Mouse (Mus musculus): ENCODE data around the gene Zfp423.

Zfp423 gene

DNA sequence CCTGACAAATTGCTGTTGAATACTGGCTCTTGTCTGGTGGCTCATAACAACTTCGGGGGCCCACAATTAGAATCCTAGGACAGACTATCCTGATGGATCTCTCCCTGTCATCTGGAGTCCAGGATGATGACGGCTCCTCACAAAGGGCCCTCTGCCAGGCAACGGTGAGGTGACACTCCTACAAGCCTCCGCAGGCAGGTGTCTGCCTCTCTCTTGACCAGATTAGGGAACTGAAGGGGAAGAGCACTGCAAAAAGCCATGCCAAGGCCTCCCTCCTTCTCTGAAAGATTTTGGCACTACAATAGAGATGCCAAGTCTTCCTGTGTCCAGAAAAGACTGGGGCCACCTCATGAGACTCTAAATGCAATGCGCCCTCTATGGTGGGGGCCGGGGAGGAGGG is 7.1 kb downstream of the Zfp423 start:
- DNase-seq (ENCODE audit: low spot score in 2 of 2) = no peak

DNA sequence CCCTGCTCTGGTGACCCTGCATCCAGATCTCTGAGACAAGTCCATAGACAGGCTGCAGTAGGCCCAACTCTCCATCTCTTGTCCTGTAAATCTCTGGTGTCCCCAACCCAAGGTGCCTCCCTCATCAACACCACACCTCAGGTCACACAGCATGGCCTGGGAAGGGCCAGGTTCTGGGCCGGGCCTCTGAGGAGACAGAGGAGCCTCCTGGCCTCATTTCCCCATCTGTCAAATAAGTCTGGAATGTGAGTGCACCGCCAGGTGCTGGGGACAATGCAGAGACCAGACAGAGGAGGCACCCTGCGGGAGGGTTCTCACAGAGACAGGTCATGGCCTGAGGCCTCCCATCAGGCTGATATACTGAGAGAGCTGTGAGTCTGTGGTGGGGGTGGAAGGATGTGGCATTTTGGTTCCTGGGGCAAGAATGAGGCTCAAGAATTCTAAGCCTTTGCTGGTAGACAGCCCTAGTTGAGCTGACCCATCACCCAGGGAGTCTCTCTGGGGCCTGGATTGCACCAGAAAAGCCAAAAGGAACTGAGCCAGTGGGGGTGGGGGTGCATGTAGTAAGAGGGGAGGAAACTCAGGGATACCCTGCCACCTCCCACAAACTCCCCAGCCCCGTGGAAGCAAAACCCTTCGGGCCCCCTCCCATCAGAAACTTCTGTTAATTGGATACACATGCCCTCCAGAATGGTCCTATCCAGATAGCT is 15.0 kb downstream of the Zfp423 start:
- no peak for DNase-seq (ENCODE audit: low spot score in 2 of 2)

DNA sequence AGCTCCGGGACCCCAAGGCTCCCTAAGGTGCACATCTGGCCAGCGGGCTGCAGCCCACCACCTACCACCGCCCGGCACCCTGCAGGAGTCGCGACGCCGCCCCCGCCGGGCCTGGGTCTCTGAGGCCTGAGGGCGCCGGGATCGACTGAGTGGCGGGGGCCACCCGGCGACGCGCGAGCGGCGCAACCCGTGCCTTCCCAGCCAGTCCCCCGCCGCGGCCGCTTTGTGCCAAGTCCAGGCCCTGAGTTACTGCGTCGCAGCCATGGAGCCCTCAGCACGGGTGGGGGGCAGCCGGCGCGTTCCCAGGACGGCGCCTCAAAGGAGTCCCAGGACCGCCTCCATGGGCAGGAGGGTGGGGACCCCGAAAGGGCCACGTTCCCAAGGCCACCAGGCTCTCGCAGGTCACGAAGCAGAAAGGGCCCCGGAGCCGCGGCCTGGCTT is 15.7 kb downstream of the Zfp423 start:
- DNase-seq (ENCODE audit: low spot score in 2 of 2) = no peak

DNA sequence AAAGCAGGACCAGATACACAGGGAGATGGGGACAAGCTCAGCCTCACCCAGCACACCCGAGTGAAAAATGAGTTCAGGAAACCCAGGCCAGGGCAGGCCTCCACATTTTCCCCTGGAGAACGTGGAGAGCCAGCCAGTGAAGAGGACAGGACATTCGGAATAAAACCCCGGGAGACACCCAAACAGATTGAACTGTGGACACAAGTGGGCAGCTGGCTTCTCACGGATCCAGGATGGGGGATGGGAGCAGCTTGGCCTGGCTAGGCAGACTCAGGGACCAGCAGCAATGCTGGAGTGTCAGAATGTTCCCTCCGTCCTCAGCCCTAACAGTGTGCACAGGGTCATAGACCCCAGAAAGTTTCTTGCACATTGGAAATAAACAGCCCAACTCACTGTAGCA is 18.7 kb downstream of the Zfp423 start:
- no peak for DNase-seq (ENCODE audit: low spot score in 2 of 2)

DNA sequence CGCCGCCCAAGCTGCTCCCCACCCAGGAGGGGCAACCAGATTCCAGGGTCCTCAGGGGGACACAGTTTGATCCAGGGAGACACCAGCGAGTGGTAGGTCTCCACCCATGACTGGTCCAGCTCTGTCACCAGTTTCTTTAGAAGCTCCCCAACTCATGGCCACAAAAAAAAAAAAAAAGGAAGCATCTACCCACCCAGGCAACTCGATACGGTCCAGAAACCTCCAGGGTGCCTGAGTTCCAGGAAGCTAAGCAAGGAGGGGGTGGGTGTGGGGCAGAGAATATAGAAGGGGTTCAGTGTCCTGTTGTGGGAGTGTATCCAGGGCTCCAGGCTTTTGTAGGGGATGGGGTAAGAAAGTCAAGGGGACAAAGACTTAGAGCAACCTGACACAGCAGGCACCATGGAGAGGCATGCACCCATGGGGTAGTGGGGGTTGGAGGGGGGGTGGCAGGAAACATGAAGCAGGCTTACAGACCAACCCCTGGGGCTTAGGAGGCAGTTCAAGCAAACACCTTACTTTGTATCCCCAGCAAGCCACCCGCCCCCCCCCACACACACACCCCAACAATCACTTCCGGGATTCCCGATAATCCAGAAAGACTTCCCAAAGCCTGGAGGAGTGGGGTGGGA is 20.0 kb downstream of the Zfp423 start:
- DNase-seq (ENCODE audit: low spot score in 2 of 2) = no peak

DNA sequence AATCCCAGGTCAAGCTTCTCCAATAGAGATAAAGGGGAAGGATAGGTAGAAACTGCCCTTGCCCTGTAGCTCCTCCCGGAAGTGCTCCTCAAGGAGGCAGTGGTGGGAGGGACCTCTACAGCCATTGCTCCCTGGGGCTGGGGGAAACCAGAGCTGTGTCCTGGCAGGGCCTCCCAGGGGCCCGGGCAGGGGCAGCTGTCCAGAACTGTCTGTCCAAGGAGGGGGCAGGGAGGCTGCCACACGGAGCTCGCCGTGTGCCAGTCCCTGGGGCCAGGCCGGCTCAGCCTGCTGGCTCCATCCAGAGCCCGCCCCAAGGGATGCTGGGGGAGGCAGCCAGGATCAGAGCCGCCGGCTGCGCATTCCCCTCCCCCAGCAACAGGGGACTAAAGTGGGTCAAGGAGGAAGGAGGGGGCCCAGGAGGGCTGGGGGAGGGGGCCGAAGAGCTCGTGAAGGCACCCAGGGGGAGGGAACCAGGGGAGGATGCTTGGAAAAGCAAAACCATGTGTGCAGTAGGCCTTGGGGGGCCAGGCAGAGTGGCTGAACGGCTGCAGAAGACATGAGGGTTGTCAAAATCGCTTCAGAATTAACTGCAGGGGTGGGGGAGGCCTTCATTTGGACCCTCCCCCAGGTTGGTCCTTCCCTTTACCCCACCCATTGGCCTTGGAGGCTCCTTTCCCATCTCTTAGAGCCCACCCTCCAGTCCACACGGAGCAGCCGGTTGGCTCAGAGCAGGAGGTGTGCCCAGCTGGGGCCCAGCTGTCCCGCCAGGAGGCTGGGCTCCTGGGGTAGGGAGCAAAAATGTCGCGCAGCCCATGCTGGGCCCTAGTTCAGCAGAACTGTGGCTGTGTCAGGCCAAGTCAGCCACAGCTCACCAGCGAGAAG is 20.8 kb downstream of the Zfp423 start:
- peak in 1 of 2 experiments; percentile 29 for DNase-seq (ENCODE audit: low spot score in 2 of 2)

DNA sequence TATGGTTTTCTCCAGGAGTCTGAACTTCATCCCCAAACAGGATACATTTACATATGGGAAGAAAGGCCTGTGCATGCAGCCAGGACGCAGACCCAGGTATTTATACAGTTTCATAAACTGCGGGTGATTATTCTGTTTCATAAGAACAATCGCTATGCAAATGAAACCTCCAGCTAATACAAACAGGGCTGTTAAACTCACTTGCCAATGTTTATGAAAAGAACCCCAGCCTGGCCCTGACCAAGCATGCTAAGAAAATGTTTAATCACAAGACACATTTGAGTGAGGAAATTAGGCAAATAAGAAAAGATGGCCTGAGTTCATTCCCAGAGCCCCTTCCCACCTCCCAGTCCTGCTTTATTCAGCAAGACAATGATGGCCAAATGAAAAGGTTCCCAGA is 22.2 kb downstream of the Zfp423 start:
- DNase-seq (ENCODE audit: low spot score in 2 of 2) = no peak

DNA sequence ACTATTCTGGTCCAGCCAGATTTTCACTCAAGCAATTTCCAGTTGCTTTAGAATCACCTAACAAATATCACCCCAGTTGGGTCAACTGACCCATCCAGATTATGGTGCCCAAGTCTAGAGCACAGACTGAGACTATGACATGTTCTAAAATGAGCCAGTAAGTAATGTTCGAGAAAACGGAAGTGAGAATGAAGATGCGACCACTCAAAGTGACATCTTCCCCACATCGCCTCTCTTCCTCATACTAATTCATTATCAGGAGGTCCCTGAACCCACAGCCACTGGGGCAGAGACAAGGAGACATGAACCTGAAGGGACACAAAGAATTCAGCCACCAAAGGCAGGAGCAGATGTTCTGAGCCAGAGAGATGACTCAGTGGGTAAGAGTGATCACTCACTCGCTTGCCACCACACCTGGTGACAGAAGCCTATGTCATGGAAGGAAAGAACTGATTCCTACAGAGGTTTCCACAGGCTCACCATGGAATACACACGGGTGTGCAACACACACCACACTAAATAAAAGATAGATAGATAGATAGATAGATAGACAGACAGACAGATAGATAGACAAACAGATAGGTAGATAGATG is 24.2 kb downstream of the Zfp423 start:
- DNase-seq (ENCODE audit: low spot score in 2 of 2) = no peak

DNA sequence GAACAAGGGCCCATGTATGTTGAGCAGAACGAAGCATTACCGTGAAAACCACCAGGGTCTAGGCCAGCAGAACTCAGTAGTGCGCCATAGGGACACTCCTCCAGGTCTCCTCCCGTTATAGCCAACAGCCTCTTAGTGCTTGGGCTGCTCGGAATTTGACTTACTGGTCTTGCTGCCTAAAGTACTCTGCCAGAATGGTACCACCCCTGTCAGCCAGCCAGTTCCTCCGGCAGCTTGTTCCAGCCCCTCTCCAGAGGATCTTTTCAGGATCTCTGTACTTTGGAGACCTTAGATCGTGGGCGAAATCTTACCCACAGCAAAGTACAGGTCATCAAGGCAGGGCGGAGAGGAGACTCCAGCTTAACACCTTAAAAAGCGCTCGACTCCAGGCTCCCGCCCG is 25.2 kb downstream of the Zfp423 start:
- no peak for DNase-seq (ENCODE audit: low spot score in 2 of 2)

DNA sequence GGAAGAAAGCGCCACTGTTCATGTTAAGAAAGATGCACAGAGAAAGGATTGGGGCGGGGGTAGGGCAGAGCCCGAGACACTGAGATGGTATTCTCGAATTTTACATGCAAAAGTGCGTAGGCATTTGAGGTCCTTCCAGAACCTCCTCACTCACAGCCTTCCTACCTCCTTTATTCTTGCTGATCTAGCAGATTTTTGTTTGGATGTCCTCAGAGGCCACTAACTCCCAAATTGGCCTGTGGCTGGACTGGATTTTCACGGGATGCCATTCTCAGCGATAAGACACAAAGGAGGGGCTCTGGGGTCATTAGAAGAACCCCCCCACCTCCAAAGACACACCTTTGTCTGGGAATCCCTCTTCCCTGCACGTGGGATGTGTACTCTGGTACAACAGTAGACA is 25.6 kb downstream of the Zfp423 start:
- no peak for DNase-seq (ENCODE audit: low spot score in 2 of 2)

DNA sequence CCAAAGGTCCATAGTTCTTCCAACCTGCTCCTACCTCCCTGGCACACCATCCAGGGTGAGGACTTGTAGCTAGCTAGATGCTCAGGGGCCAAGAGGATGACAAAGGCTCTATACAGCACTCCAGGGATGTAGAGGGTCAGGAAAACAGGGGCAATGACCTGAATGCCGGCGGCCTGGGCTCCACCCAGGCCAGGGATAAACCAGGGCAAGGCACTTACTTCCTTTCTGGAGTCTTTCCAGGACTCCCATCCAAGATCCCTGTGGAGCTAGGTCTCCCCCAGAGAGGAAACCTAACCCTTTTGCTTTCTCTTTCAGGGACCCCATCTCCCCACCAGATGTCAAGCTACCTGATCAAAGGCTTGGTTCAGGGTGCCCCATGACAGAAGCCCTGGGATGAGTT is 30.5 kb downstream of the Zfp423 start:
- no peak for DNase-seq (ENCODE audit: low spot score in 2 of 2)

DNA sequence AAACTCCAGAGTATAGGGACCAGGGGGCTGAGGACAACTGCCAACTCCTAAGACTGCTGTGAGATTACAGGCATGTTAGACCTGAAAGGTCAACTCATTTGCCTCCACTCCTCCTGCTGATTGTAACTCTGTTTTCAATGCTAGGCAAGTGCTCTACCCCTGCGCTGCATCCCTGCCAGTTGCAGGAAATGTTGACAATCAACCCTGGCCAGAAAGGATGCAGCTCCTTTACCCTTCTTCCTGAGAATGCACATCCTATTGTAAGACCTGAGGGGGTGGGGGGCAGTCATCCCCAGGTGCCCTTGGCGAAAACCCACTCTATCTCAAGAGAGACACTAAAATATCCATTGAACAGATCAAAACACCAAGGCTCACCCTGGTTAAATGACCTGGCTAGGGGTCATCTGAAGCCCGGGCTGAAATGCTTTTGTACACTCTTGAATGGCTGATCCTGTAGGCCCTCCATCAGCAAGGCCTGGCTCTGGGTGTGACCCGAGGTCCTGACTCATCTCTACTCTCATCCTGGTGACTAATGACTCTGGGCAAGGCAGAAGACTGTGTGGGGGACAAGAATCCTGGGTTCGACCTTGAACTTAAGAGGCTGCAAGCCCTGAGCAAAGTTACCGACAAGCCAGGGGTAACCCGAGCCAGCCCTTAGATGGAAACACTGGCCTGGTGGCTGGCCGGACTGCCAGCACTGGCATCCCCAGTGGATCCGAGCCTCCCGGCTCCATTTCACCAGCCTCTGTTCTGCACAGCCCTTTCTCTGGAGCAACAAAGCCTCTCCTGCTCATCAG is 32.2 kb downstream of the Zfp423 start:
- no peak for DNase-seq (ENCODE audit: low spot score in 2 of 2)

DNA sequence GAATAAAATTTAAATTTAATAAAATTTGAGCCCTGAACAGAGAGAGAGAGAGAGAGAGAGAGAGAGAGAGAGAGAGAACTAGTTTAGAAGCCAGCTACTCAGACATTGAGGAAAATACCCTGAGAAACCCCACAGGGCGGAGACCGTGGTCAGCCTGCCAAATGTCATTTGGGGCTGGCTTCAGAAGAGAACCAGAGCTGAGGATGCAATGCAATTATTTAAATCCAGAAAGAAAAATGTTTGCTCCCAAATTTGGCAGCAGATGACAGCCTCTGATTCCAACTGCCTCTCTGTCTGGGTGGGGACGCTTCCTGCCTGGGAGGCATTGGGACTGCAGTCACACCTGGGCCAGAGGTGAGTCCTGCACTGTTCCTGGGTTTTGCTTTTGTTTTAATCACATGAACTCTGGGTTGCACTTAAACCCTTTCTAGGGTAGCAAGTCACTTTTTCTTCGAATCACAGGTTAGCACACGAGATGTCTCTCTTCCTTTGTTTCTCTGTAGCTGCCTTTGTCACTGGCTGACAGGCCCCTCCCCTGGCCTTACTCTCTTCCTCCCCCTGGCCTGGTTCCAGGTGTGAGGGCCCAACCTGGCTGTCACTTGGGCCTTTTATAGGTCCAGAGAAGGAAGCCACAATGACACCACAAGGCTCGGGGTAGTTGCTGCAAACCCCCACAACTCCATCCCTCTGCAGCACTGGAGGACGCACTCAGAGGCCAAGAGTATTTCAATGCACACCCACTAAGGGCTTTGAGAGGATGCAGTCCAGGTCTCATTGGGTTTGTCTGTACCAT is 33.1 kb downstream of the Zfp423 start:
- DNase-seq (ENCODE audit: low spot score in 2 of 2) = no peak

DNA sequence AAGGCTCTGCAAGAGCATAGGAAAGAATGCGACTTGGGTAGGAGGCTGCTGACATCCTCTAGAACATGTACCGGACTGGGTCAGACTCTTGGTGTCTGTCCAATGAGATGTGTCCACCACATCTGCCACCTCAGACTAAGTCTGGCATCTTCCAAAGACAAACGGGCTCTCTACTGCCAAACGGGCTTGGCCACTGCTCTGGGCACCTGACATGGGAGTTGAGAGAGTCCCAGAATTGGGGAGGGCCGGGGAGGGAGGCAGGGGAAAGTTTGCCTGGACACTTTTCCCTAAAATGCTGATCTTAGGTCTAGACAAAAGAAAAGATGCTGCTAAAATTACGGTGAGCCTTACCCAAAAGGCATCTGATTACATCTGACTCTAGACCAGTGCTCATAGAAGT is 36.5 kb downstream of the Zfp423 start:
- DNase-seq (ENCODE audit: low spot score in 2 of 2) = no peak

DNA sequence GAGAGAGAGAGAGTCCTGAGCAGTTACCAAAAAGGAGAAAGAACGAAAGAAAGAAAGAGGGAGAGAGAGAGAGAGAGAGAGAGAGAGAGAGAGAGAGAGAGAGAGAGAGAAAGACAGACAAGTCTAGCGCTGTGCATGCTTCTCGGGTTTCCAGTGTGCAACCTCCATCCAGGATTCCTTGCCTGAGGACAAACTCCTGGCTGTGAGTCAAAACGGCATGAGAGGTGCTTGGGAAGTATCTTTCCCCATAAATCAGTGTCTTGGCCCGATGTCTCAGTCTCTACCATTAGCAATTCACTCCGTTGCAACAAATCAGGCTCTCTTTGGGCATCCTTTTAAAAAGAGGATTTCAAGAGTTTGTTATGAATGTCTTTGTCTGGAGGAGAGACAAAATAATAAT is 36.9 kb downstream of the Zfp423 start:
- no peak for DNase-seq (ENCODE audit: low spot score in 2 of 2)

DNA sequence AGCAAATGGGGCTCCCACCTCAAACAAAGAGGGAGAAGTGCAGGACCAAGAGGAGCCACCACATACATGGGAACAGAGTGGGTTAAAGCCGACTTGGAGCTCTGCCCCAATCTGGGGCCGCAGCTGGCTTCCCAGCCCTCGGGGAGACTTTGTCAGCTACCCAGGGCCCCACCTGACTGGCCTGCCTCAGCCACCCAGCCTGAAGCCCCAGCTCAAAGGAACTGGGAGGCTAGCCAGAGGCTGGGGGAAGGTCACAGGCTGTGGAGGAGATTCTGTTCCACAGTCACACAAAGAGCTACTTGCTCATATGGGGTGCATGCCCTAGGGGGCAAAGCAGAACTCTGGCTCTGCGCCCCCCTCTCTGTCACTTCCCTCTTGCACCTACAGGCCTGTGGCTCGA is 41.4 kb downstream of the Zfp423 start:
- DNase-seq (ENCODE audit: low spot score in 2 of 2) = no peak

DNA sequence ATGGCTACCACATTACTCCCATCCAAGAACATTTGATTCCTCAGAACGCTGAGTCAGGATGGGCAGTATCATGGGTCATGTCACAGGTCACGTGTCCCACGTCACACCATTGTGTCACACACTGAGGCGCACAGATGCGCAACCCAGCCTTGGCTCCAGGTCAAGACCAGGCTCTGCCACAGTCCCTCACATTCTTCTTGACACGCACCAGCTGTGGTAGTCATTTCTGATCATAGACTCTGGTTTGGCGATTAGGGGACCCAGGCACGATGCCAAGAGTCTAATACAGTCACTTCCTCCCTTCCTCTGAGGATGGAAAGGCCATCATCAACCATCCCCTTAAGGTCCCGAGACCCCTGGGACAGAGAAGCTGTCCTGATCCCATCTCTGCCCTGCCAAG is 43.6 kb downstream of the Zfp423 start:
- no peak for DNase-seq (ENCODE audit: low spot score in 2 of 2)

DNA sequence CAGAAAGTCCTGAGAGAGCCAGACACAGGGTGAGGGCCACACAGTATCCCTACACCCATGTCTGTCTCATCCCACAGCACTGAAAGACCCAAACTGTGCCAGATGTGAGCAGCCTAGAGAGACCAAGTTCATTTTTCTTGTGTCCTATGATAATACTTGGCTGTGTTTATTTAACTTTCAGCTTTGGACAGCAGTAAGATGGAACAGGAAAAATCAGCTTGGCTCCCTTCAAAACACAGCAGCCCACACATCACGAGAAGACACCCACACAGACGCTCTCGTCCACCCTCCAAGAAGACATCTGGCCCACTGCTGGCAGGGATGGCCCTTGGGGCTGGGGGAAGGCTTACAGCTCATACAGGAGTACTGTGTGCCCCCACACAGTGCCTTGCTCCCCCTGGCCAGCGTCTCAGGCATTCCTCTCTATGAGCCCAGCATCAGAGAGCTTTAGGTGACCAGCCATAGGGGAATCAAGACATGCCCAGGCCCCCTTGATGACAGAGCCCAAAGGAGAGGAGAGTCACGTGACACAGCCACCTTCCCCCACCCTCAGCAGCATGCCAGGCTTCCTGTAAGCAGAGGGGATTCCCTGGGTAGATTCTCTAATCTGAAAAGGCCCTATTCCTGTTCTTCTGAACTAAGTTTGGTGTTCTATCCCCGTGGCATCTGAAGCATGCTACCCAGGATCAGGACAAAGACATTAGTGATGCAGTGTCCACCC is 45.0 kb downstream of the Zfp423 start:
- DNase-seq (ENCODE audit: low spot score in 2 of 2) = no peak

DNA sequence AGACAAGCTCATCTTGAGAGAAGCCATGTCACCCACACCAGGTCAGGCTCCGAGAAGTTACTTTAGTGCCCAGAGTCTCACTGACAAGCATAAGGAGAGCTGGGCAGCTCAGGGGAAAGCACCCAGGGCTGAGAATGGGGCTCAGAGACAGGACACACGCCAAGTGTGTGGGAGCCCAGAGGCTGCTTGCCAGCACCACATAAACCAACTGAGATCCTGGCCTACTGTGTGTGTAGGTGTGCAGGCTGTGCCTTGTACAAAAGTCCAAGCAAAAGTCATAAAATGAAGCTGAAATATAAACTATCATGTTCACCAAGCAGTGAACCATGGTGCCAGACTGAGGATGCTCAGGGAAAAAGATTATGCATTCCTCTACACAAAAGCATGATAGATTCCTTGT is 50.5 kb downstream of the Zfp423 start:
- DNase-seq (ENCODE audit: low spot score in 2 of 2) = peak in 1 of 2 experiments; percentile 16

DNA sequence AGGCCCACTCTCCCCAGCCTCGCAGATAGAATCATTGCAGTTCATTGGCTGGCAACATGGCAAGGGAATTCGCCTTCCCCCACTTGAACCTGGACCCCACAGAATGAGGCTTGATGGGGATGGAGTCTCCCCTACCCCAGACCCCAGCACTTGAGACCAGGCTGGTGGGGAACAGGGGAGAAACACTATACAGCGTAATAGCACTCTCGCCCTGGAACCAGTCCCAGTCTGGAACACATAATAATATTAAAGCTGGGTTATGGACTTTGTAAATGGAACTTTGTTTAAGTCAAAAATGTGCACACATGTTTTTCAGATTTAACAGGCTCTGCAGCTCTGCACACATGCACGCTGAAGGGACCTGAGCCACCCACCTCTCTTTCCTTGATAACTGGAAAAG is 54.0 kb downstream of the Zfp423 start:
- DNase-seq (ENCODE audit: low spot score in 2 of 2) = no peak
